Mouse (Mus musculus) forebrain, embryonic 12.5 days (tissue): ENCODE data around the gene Vps52. TPM values are rescaled to one million over a fixed set of nuclear protein-coding genes. Genes with fewer than 3 reads are reported as not detected.
"Not testable (repeated sequence)": the region's sequence is repeated elsewhere in the genome, so short reads cannot be mapped to it uniquely, and the experiment has no call there.

ENCODE experiments used
- ATAC-seq: fragments of 200-750 bp; cut with Nextera tagmentation; 2 replicates; pipeline ENCODE4 v1.8.0; 2017; ENCODE audit warnings: moderate TSS enrichment; ENCODE audit not compliant: low FRiP score
- H3K27ac ChIP-seq: fragments of 300-500 bp; sonication (generic); 2 replicates; pipeline ENCODE4 v1.5.1; 2016; ENCODE audit warnings: mild to moderate bottlenecking
- H3K27me3 ChIP-seq: fragments of 300-500 bp; sonication (generic); 2 replicates; pipeline ENCODE4 v1.6.1; 2016; ENCODE audit warnings: mild to moderate bottlenecking
- H3K36me3 ChIP-seq: fragments of 300-500 bp; sonication (generic); replicated peaks from 2 replicates; pipeline ENCODE4 v1.6.1; 2016; ENCODE audit warnings: mild to moderate bottlenecking
- H3K4me1 ChIP-seq: fragments of 300-500 bp; sonication (generic); 2 replicates; pipeline ENCODE4 v1.6.1; 2016
- H3K4me2 ChIP-seq: fragments of 300-500 bp; sonication (generic); 2 replicates; pipeline ENCODE4 v1.6.1; 2016; ENCODE audit warnings: mild to moderate bottlenecking, moderate library complexity
- H3K4me3 ChIP-seq: fragments of 300-500 bp; sonication (generic); replicated peaks from 2 replicates; pipeline ENCODE4 v1.5.1; 2016; ENCODE audit warnings: mild to moderate bottlenecking
- H3K9ac ChIP-seq: fragments of 300-500 bp; sonication (generic); 2 replicates; pipeline ENCODE4 v1.6.1; 2016; ENCODE audit warnings: mild to moderate bottlenecking
- H3K9me3 ChIP-seq: fragments of 300-500 bp; sonication (generic); 2 replicates; pipeline ENCODE4 v1.6.1; 2016
- WGBS: fragments of 180-500 bp; shearing (Covaris S2); methylation state at CpG from one replicate; pipeline ENCODE4 v1.1.7; 2016; 5-methylcytosine and 5-hydroxymethylcytosine counted together
- polyA plus RNA-seq: library from polyadenylated mRNA; unstranded; fragments of >200 nt; fragmentation: Nextera tagmentation; extraction: Ambion mirVana; gene quantifications from 2 replicates; pipeline ENCODE4 v1.2.1, GENCODE M21; 2016

Vps52 gene
- polyA plus RNA-seq, 1 experiment from 2014 or later = 58.4 TPM

DNA sequence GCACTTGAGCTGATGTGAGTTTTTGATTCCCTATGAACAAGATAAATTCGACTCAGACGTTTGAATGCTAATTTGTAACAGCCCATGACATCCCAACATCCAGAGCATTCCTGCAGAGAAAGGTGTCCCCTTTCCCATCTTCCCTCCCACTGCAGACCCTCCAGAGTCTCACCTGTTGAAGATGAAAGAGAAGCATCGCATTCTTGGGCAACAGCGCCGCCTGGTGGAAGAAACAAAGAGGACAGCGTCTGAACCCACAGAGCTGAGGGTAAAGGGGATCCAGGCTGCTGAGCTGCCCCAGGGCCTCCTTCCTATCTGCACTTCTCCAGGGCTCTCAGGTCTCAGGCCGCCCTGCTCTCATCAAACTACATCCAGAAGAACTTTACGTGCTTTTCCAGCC lies 26.5 kb downstream of the Vps52 start:
- not testable (repeated sequence) for H3K27ac ChIP-seq, H3K9me3 ChIP-seq, ATAC-seq, H3K9ac ChIP-seq, H3K36me3 ChIP-seq
- Histone ChIP-seq H3K4me2 (peak overlapping the region; percentile 59), H3K27me3 (peaks cover 36% of the 10 kb centered on the region), H3K4me3 (peak overlapping the region; percentile 45), H3K4me1 (peaks cover 20% of the 10 kb centered on the region)
- WGBS = 11% methylated on average over 8 of the region's 8 CpGs

DNA sequence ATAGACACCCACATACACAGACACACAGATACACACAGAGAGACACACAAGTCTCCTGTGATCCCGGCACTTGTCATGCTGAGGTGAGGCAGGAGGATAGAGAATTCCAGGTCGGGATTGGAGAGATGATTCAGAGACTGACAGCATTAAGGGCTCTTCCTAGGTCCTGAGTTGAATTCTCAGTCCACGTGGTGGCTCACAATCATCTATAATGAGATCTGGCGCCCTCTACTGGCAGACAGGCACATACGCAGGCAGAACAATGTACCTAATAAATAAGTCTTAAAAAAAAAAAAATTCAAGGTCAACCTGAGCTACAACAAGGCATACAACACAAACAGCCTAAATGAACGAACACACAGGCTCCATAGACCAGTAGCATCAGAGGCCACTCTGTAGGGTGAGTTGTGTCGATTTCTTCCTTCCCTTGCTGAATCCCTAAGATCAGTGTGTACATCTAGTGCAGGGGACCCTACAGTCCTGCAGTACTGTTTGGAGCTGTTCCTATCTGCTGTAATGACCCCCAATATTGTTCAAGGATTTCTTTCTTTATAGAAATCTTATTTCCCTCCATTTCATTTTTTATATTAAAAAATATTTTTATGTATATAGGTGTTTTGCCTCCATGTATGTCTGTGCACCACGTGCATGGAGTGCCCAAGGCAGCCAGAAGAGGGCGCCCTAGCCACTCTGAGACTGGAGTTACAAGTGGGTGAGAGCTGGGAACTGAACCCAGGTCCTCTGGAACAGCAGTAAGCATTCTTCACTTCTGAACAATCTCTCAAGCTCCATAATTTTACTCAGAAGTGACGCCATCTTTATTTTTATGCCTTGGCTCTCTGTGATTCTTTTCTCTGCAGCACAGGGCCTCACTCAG lies 36.4 kb downstream of the Vps52 start:
- Histone ChIP-seq H3K9me3 (no peaks in the 10 kb centered on the region), H3K4me2 (no peak overlapping the region), H3K4me3 (no peak overlapping the region), H3K4me1 (no peaks in the 10 kb centered on the region), H3K9ac (no peak overlapping the region), H3K27me3 (0 out of 2 replicates have a peak, but pooled peaks cover 7% of the 10 kb centered on the region), H3K27ac (no peak overlapping the region), H3K36me3 (no peaks in the 10 kb centered on the region)
- 31% methylated on average over 10 of the region's 10 CpGs for WGBS
- peak; percentile 39; the same call in 1 of the 2 replicates for ATAC-seq

DNA sequence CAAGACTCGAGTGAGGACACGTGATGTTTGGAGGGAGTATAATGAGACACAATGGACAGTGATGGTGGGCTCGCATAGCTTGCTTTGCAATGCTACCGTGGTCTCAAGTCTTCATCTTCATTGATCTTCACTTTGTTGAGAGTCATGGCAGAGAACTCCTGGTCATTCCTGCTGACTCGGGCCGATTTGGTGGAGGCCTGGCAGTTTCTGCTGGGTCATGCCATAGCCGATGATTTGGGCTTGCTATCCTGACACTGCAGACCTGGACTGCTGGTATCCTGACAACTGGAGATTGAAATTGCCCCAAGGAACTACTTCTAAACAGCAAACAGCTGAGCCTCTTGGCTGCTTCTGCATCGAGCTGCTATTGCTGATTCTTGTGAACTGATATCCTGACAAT lies 39.3 kb downstream of the Vps52 start:
- ATAC-seq = no peak
- H3K27ac ChIP-seq = no peak overlapping the region
- no peak overlapping the region for H3K9ac ChIP-seq
- 91% methylated on average over 8 of the region's 8 CpGs for WGBS
- H3K36me3 ChIP-seq = no peaks in the 10 kb centered on the region
- H3K4me2 ChIP-seq = no peak overlapping the region
- peaks cover 21% of the 10 kb centered on the region for H3K27me3 ChIP-seq
- H3K4me1 ChIP-seq = peaks cover 9% of the 10 kb centered on the region
- H3K4me3 ChIP-seq = no peak overlapping the region
- no peaks in the 10 kb centered on the region for H3K9me3 ChIP-seq

DNA sequence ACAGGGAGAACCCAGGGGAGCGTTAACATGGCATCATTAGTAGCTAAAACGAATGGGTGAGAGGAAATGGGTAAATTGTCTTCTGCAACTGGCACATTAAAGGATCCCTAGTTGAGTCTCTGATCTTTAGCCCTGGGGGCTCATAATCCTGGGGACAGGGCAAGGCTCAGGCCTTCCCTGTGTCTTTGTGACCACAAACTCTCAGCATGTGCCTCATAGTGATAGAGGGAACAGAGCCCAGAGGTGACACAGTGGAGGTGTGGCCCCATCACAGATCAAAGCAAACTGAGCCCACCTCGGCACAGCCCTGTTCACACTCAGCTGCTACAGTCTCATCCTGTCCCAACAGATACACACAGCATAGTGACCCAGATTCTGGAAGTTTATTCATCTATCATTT lies 40.0 kb downstream of the Vps52 start:
- peaks cover 13% of the 10 kb centered on the region for H3K4me1 ChIP-seq
- H3K27ac ChIP-seq = no peak overlapping the region
- H3K4me2 ChIP-seq = no peak overlapping the region
- no peaks in the 10 kb centered on the region for H3K9me3 ChIP-seq
- no peaks in the 10 kb centered on the region for H3K36me3 ChIP-seq
- 71% methylated on average over 3 of the region's 3 CpGs for WGBS
- no peak for ATAC-seq
- H3K9ac ChIP-seq = no peak overlapping the region
- H3K27me3 ChIP-seq = peaks cover 28% of the 10 kb centered on the region
- H3K4me3 ChIP-seq = no peak overlapping the region

- H3K27ac ChIP-seq, H3K36me3 ChIP-seq, ATAC-seq, H3K4me2 ChIP-seq, H3K9me3 ChIP-seq, H3K4me3 ChIP-seq, H3K9ac ChIP-seq: not testable (repeated sequence)
- Histone ChIP-seq H3K4me1 (peaks cover 13% of the 10 kb centered on the region), H3K27me3 (peaks cover 42% of the 10 kb centered on the region)
- WGBS = 97% methylated on average over 2 of the region's 2 CpGs
Measured at GRCm38 (mm10) chr17:33997025-33997424, 41.4 kb downstream of the Vps52 start.

- Histone ChIP-seq H3K4me1 (peaks cover 13% of the 10 kb centered on the region), H3K27me3 (peaks cover 46% of the 10 kb centered on the region)
- not testable (repeated sequence) for H3K9me3 ChIP-seq, ATAC-seq, H3K27ac ChIP-seq, H3K36me3 ChIP-seq, H3K4me3 ChIP-seq, H3K4me2 ChIP-seq, H3K9ac ChIP-seq
- 61% methylated on average over 5 of the region's 5 CpGs for WGBS
Measured at GRCm38 (mm10) chr17:33998697-33999096, 43.1 kb downstream of the Vps52 start.

DNA sequence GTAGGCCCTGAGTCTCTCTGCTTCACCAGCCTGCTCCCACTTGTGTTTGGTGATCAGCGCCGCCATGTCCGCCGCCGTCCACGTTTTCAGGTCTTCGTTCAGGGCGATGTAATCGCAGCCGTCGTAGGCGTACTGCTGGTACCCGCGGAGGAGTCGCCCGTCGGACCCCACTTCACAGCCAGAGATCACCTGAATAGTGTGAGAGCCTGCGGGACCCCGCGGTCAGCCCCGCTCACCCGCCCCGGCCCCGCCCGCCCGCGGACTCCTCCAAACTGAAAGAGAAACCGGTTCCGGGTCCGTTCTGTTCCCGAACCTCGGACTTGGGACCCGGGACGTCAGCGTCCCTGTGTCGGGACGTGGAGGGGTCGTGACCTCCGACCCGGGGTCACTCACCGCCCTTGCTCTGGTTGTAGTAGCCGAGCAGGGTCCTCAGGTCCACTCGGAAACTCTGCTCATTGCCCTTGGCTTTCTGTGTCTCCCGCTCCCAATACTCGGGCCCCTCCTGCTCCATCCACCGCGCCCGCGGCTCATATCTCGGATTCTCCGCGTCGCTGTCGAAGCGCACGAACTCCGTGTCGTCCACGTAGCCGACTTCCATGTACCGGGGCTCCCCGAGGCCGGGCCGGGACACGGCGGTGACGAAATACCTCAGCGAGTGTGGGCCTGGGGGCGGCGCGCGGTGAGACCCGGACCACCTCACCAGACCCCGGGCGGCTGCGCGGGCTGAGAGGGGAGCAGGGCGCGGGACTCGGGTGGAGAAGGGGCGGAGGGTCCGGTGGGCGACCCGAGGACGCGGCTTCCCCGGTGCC lies 43.9 kb downstream of the Vps52 start:
- no peak overlapping the region for H3K27ac ChIP-seq
- H3K9me3 ChIP-seq = no peaks in the 10 kb centered on the region
- no peaks in the 10 kb centered on the region for H3K36me3 ChIP-seq
- peak; percentile 51 for ATAC-seq
- peaks cover 13% of the 10 kb centered on the region for H3K4me1 ChIP-seq
- H3K4me2 ChIP-seq = peak overlapping the region; percentile 96
- 2% methylated on average over 87 of the region's 87 CpGs for WGBS
- peak overlapping the region; percentile 60 for H3K4me3 ChIP-seq
- peaks cover 46% of the 10 kb centered on the region for H3K27me3 ChIP-seq
- peak overlapping the region; percentile 64 for H3K9ac ChIP-seq

DNA sequence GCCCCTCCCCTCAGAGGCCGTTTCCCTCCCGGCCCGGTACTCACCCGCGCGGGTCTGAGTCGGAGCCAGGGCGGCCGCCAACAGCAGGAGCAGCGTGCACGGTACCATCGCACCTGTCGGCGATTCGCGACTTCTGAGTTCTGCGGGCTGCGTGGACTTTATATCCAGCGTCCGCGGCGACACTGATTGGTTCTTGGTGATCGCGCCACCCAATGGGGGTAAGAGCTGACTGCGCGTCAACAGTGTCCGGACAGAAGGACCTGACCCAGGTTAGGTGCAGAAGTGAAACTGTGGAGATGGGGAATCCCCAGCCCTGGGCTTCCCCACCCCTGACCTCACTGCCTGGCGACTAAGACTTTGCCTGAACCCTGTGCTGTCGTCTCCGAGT lies 44.5 kb downstream of the Vps52 start, which contains the start of gene H2-K1:
Gene H2-K1 (minus strand): TSS at position 198 of the 388 bp plus-strand sequence.
- no peaks in the 10 kb centered on the region for H3K9me3 ChIP-seq
- H3K4me1 ChIP-seq = peaks cover 13% of the 10 kb centered on the region
- peak within 1 kb of the TSS; percentile 64 for H3K9ac ChIP-seq
- H3K4me2 ChIP-seq = peak within 1 kb of the TSS; percentile 96
- H3K4me3 ChIP-seq = peak within 1 kb of the TSS; percentile 60
- peak; percentile 71 for ATAC-seq
- H3K36me3 ChIP-seq = no peaks in the 10 kb centered on the region
- H3K27ac ChIP-seq = no peak within 1 kb of the TSS
- WGBS = under 1% methylated on average over 30 of the region's 30 CpGs
- H3K27me3 ChIP-seq = peaks cover 46% of the 10 kb centered on the region

DNA sequence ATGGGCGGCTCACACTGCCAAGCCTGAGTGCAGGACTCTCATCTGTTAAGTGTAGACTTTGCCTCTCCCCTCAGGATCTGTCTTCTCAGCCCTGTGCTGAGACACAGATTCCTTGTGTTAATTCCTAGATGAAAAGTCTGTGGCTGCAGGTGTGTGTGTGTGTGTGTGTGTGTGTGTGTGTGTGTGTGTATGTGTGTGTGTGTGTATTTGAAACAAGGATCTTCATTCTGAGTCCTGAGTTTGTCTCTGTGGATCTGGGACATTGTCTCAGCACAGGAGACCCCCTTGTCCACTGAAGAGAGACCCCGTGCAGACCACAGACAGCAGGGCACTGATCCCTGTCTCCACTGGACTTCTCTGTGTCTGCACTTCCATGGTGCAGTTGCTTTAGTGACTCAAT lies 45.2 kb downstream of the Vps52 start:
- H3K4me1 ChIP-seq = peaks cover 13% of the 10 kb centered on the region
- not testable (repeated sequence) for H3K9ac ChIP-seq, H3K27ac ChIP-seq, H3K4me3 ChIP-seq, H3K36me3 ChIP-seq, H3K4me2 ChIP-seq, H3K9me3 ChIP-seq, ATAC-seq
- peaks cover 46% of the 10 kb centered on the region for H3K27me3 ChIP-seq
- 50% methylated on average over 2 of the region's 2 CpGs for WGBS

GRCm38 (mm10) chr17:34003426-34003825 lies 47.8 kb downstream of the Vps52 start:
- Histone ChIP-seq H3K27me3 (peaks cover 39% of the 10 kb centered on the region), H3K9me3 (no peaks in the 10 kb centered on the region), H3K4me3 (no peak overlapping the region), H3K27ac (no peak overlapping the region), H3K9ac (no peak overlapping the region), H3K36me3 (no peaks in the 10 kb centered on the region), H3K4me1 (peaks cover 13% of the 10 kb centered on the region), H3K4me2 (no peak overlapping the region)
- WGBS = 4% methylated on average over 5 of the region's 5 CpGs
- no peak for ATAC-seq

- no peak overlapping the region for H3K9ac ChIP-seq
- H3K9me3 ChIP-seq = no peaks in the 10 kb centered on the region
- no peak overlapping the region for H3K4me3 ChIP-seq
- no peak for ATAC-seq
- H3K4me2 ChIP-seq = no peak overlapping the region
- no peaks in the 10 kb centered on the region for H3K36me3 ChIP-seq
- no peak overlapping the region for H3K27ac ChIP-seq
- H3K27me3 ChIP-seq = peaks cover 8% of the 10 kb centered on the region
- no peaks in the 10 kb centered on the region for H3K4me1 ChIP-seq
- 66% methylated on average over 2 of the region's 2 CpGs for WGBS
Measured at GRCm38 (mm10) chr17:34006570-34006969, 51.0 kb downstream of the Vps52 start.

DNA sequence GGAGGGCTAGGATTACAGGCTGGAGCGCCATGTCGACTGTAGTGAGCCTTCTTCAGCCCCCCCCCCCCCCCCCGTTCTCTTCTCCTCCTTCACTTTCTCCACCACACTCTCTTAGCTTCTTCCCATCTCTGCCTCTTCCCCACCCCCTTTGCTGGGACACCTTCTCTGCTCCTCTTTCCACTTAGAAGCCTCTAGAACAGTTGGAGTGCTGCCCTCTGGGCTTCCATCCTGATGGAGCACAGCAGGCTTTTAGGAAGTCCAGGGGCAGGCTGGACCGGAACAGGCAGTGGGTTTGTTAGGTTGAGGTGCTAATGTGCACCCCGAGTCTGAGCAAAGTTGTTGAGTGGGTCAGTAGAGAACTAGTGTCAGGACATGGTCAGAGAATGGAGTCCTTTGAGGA lies 54.5 kb downstream of the Vps52 start:
- no peaks in the 10 kb centered on the region; the same call in 1 of the 2 replicates for H3K27me3 ChIP-seq
- H3K9me3 ChIP-seq = no peaks in the 10 kb centered on the region
- peaks cover 3% of the 10 kb centered on the region; the same call in 1 of the 2 replicates for H3K36me3 ChIP-seq
- H3K4me1 ChIP-seq = no peaks in the 10 kb centered on the region
- no peak overlapping the region for H3K27ac ChIP-seq
- no peak overlapping the region for H3K4me3 ChIP-seq
- ATAC-seq = no peak
- 85% methylated on average over 5 of the region's 5 CpGs for WGBS
- no peak overlapping the region for H3K4me2 ChIP-seq
- H3K9ac ChIP-seq = no peak overlapping the region
